Mouse (Mus musculus) CD4-positive helper T cell, adult 2 months (primary cell): ENCODE measurements at regions not wholly inside any gene's neighbourhood (a gene's known extent, or its start where the extent isn't known, plus 50 kb on each side); places are given as distances from the start of the nearest gene placed in this dataset.
"Not testable (repeated sequence)": the region's sequence is repeated elsewhere in the genome, so short reads cannot be mapped to it uniquely, and the experiment has no call there.

Source experiments
- DNase-seq: peaks from one replicate; pipeline ENCODE4 v3.0.0-alpha.2; 2012; ENCODE audit warnings: low read depth, missing footprints, low spot score

DNA sequence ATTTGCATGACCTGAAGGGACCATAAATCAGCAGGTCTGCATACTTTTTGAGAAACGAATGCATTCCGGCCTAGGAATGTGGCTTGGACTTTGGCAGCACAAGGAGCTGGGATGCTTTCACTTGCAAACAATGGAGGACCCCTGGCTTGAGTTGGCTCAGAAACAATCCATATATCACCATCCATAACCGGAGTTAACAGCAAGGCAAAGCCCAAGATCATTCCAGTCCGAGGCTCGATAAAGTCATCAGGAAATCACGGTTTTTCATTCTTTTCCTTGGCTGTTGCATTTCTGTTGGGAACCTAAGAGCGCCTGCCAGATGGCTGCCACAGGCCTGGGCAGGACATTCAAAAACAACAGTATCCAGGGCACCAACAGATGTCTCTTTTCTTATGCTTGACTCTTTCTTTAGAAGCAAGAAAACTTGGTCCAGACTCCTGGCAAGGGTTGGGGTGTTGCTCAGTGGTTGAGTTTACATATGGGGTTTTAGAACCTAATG is 198.5 kb downstream of the Fam43a start:
- no peak for DNase-seq

DNA sequence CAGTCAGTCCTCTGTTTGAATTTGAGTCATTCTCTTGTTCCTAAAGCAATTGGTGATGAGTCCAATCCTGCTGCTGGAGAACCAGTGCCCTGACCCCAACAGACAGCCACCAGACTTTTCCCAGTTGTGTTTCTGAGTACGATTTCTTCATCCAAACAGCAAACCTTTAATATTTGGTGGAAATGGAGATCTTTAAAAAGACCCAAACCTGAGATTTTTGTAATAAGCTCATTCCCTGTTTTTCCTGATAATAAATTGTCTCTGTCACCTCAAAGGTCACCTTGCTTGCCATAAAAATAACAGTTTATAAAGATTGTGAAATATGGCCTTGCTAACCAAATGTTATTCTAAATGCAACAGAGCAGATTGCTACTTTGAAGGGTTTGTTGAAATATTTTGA is 199.0 kb downstream of the Fam43a start:
- DNase-seq: no peak

DNA sequence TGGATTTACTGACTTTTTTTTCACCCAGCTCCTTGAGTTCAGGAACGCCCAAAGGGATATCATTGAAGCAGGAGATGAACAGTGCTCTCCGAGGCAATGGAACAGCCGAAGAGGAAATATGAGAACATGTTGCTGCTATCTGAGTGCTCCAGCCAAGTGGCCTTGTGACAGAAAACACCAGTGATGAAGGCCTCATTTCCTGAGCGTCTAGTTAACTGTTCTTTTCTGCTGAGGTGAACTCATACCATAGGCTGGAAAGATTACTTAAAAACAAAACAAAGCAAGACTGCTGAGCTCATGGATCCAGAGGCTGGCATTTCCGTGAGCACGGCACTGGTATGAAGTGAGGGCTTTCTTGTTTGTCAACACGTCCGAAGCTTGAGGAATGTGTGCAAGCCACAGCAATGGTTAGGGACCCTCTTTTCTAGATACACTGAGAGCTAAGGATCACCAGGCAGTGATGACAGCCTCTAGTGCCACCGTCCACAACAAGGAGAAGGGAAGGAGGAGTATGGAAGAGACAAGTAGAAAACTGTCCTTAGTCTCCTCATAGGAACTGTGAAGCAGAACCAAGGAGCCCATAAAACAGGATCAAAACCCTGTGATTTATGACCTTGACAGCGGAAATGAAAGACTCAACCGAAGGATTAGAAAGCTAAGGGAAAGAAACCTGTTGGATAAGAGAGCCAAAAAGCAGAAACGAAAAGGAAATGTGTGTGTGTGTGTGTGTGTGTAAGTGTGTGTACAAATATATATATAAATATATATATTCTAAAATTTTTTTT is 200.4 kb downstream of the Fam43a start:
- no peak for DNase-seq

DNA sequence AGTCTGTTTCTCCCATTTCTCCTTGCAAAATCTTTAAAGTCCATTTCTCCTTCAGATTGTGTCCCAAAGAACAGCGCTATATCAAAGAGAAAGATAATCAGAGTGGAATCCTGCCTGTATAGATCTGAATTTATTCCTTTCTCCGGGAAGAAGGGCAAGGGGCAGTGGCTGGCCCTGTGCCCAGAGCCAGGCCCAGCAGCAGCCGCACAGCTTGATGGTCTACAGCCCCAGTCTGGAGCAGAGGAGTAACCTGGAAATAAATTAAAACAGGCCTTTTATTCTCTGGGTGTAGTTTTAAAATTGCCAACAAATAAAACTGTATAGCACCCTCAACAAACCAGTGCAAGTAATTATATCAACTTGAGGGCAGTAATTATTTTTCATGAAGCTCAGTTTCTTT is 204.5 kb downstream of the Fam43a start:
- DNase-seq: no peak

DNA sequence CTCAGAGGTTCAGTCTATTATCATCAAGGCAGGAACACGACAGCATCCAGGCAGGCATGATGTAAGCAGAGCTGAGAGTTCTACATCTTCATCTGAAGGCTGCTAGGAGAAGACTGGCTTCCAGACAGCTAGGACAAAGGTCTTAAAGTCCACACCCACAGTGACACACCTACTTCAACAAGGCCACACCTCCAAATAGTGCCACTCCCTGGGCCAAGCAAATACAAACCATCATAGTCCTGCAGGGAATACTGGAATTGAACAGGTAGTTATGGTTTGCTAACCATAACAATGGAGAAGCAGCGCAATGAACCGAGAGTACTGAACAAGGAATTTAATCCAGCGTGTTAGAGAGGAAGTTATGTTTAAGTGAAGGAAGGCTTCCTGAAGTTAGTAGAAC is 206.7 kb downstream of the Fam43a start:
- not testable (repeated sequence) for DNase-seq

DNA sequence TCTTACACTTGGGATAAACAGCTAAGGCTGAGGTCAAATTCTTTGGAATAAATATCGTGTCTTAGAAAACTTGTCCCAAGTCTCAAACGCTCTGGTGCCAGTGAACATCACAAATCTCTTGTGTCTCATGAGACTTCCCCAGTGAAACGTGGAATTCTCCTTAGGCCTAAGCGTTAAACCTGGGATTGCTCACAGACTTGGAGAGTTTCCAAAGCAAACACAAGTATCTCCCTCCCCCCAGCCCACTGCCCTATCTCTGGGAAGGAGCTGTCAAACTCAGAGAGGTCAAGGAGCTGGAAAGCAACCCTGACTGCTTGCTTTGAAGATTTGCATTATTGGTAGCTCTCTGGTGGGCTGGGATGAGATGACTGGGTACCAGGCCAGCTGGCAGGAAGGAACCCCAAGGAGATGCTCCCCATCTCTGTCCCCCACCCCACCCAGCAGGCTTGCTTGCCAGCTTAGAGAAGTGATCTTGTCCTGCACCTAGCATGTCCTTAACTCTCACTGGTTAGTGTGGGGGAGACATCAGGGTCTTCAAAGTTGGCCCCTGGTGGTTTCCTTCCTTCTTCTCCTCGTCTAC is 219.1 kb downstream of the Fam43a start:
- DNase-seq: no peak

DNA sequence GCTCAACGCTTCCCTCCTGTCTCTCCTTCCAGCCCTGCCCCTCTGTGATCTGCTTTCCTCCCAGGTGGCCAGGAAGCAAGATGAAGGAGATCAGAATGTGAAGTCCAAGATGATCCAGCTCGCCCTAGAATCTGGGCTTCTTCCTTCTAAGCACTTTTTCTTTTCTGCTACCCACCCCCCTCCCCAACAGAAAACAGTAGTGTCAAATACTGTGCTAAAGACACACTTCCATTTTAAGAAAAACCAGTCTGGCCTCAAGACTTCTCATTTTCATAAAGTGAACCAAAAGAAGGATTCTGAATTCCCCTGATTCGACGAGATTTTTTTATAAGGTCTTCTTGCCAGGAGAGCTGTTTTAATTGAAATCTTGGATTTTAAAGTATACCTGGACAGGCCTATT is 219.8 kb downstream of the Fam43a start:
- DNase-seq: no peak

DNA sequence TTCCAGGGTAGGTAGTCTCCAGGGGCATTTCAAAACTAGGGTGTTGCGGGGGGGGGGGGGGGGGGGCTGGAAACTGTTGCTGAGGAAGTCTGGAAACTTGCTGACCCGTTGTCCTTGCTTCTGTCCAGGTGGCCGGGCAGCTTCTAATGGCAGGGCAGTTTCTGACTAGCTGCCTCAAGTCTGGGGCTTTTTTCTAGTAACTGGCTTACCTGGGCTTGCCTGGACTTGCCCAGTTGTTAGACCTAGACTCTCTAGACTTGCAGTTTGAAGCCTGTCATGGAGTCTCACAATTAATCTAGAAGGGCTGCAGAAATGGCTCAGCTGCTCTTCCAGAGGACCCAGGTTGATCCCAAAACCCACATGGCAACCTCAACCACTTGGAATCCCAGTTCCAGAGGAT is 220.7 kb downstream of the Fam43a start:
- no peak for DNase-seq

DNA sequence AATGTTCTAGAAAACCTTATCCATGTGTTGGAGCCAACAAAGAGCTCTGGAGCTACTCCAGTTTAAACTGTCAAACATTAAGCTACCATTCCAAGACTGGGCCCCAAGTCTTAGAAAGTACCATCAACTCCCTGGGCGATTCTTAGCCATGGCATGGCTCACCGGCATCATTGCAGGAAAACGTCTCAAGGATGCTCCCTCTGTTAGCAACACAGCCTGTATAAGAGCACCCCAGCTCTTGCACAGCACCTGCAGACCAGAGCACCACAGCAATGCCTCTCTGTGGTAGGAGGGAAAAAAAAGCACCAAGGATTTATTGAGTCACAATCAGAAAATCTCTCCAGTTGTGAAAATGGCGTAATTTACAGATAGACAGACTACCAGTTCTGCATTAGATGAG is 221.2 kb downstream of the Fam43a start:
- DNase-seq: no peak

DNA sequence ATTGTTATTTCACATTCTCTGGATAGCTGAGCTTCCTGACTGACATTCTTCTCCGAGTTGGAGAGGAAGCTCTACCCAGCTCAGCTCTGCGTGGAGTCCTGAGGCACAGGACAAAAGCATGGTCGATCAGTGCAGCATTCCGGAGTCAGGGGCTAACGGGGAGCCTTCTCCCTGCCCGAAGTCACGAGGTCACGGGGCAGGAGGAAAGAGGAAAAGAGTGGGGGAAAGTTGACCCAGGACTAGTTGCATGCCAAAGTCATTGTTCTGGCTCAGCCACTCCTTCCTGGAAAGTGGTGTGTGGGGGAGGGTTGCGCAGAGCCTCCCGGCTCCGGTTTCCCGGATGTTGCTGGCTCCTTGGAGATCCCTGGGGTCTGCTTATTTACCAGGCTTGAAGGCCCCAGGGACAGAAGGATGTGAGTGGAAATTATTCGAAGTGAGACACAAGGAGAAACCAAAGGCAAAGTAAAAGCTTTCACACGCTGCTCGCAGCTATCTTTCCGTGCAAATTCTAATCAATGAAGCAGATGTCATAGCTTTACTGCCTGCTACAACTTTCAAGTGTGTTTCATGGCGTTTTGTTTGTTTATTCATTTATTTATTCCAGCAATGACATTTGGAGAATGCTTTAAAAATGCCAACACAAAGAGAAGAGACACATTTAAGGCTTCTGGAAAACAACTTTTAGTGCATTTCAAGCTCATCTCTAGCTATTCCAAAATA is 221.8 kb downstream of the Fam43a start:
- no peak for DNase-seq

DNA sequence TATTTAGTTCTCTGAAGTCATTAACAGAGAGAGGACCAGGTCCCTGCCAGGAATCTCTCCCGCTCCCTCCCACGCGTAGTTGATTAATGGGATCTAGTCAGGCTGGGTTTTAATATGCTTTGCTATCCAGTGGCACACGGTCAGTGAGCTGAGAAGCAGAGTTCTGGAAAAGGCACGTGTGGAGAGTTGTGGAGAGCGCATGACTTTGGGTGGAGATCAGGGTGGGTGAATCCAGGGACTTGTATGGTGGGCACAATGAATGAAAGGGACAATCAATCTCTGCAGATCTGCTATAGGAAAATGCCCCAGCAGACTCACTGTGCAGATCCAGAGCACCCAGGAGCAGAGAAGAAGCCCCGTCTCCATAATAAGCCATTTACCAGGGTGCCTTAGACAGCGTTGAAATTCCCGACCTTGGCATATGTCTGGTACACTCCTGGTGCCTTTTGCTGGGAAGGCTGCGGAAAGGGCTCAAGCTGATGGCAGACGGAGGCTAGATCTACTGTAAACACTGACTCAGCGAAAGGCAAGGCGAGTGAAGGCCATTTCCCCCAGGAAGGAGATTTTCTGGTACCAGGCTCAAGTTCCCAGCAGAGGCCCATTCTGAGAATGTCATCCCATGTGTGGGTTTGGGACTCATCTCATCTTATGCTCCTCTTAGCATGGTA is 222.5 kb downstream of the Fam43a start:
- DNase-seq: no peak

DNA sequence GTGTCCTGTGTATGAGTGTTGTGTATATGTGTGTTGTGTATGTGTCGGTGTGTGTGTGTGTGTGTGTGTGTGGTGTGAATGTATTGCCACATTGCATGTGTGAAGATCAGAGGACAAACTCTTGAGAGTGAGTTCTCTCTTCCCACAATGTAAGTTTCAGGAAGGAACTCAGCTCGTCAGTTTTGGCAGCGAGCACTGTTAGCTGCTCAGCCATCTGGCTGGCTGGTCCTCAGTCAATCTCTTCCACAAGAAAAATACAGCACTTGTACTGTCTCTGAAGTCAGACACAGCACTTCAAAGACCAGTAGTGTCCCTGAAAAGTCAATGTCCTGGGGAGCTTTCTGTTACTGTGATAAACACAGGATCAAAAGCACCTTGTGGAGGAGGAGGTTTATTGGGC is 226.6 kb downstream of the Fam43a start:
- no peak for DNase-seq

DNA sequence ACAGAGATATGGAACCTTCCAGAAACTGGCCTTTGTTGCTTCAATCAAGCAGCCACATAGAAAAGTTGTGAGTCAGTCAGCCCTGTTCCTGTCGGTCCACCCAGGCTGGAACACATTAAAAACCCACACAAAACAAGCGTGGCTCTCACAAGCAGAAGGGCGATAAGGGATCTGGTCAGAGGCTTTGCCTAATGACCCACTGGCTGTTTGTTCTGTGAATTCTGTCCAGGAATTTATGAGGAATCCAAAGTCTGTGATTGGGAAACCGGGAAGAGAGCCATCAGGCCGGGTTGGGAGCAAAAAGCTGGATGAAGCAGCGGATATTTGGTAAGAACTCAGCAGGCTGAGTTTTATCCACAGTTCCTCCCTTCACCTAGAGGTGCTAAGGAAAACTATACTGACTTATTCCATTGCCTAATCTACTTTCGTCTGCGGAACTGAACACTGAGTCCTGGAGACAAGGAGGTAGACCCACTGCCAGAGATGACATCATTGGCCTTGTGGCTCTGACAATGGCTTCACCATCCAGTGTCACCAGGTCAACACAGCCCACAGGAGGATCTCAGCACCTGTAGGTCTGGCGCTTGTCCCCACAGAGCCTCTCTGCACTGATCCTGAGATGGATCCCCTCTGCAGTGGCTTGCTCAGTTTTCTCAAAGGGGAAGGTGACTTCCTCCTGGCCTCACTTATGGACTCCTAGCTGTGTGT is 228.5 kb downstream of the Fam43a start:
- no peak for DNase-seq

DNA sequence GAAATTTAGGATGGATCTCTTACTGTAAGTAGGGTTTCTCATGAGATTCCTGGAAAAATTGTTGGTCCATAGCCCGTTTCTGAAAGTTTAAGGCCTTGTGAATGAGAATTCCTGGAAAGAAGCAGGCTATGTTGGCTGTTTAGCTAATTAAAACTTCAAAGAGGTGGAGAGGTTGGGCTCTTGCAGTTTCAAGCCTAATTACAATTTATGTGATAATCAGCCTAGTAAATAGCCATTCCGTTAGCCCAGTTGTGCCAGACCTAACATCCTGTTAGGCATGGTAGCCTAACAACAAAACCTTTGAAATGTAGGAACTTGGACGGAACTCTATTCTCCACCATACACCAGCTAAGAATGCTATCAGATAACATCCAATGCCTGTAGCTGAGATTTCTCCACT is 235.0 kb downstream of the Fam43a start:
- no peak for DNase-seq

DNA sequence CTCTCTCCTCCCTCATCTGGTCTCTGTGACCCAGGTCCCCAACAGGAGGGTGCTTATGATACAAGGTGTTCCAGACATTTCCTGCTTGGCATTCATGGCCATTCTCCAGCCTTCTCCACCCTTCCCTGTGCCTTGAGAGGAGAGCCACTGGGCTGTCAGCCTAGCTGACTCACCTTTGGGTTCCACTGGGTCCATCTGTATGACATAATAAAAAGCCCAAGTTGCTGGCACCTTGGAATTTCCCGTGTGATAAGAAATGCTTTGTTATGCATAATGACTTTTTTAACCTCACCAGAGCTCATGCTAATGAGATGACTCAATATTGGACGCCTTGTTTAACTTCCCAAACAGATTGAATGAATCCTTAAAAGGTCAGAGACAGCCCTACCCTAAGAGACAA is 236.2 kb downstream of the Fam43a start:
- DNase-seq: peak; percentile 6

DNA sequence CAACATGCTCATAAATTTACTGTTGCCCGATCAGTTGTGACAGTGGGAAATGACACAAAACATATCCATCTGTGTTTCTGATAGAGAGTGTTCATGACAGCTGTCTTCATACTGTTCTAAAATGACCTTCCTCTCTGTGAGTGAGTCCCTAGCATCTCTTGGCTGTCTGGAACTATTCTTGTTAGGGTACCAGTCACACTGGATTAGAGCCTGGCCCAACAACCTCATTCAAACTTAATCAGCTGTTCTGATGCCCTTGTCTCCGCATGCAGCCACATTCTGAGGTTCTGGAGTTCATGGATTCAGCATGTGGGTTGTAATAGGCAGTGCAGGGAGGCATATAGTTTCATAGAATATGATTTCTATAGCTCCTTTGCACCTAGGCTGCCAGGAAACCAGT is 238.4 kb downstream of the Xxylt1 start:
- DNase-seq: no peak

DNA sequence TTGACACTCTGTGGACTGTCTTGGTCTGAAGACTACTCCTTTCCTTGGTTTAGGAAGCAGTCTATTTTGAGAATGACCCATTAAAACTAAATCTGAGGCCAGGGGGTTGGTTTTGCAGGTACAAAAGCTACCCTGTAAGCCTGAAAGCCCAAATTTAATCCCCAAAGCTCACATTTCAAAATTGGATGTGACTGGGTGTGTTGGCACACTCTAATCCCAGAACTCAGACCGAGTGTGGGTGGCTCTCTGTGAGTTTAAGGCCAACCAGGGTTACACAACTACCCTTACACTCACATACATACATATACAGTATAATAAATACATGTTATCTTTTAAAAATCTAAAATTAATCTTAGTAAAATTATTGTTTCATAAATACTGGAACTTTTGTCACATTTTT is 228.6 kb downstream of the Xxylt1 start:
- DNase-seq: no peak

DNA sequence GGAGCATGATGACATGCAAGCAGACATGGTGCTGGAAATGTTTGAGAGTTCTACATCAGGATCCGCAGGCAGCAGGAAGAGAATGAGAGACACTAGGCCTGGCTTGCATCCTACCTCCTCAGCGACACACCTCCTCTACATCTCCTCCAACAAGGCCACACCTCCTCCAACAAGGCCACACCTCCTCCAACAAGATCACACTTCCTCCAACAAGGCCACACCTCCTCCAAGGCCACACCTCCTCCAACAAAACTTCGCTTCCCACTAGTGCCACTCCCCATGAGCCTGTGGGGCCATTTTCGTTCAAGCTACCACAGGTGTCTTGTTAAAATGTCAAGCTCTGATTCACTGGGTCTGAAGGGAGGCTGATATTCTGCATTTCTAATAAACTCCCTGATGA is 226.5 kb downstream of the Xxylt1 start:
- DNase-seq: no peak

DNA sequence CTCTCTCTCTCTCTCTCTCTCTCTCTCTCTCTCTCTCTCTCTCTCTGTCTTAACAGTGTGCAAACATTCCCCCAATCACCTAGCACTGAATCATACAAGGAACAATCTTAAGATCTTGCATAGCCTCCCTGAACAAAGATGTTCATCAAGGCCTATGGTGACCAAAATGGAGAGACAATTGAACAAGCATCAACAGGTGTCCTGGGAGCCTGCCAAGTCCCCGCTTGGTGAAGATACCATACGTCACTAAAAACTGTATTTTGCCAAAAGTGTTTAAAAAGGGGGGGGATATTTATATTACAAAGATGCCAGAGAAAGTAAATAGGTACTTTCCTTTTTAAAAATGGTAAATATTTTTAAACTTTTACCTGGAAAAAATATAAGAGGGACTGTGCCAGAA is 223.6 kb downstream of the Xxylt1 start:
- no peak for DNase-seq

DNA sequence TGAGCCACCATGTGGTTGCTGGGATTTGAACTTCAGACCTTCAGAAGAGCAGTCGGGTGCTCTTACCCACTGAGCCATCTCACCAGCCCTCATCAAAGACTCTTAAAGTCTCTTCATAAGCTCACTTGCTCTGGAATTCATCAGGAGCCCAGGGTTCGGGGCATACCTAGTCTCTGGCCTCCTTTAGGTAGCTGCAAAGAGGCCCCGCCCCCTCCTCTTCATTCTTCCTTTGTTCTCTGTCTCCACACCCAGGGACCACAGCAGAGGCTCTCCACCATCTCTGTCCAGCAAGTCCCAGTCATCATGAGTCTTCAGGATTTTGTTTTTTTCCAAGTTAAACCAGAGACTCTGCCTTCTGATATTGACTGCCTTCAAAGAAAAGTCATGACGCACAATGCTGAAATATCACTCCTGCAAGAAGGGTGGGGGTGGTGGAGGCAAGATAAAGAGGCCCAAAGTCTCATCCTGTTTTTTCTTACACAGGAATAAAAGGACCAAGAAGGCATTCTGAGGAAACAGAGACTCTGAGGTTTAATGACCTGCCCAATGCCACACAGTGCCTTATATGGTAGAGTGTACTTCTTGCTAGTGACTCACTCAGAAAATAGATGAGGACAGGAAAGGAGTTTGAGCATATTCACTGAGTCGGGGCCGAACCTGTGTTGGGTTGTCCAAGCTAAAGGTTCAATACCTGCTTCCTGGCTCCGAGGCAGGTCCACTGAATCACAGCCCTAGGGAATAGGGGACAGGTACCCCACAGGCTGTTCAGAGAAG is 211.9 kb downstream of the Xxylt1 start:
- no peak for DNase-seq

DNA sequence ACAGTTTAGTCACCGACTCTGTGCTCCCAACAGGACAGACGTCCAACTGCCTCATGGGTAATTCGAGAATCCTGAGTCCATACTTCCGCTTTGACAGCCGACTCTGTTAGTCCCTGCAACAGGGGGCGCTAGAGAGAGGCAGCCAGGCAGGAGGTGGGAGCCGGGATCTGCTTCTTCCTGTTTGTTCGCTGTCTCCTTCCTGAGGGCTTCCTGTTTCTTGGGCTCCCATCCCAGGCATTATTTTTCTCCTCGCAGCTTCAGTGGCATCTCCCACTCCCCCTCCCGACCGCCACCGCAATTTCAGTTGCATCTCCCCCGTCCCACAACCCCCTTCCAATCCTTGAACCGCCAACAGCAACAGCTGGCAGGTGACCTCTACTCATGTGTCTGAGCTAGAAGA is 211.1 kb downstream of the Xxylt1 start:
- DNase-seq: no peak
